Mouse (Mus musculus): ENCODE data around the gene Tnr. TPM values are rescaled to one million over a fixed set of nuclear protein-coding genes. Genes with fewer than 3 reads are reported as not detected.

The Tnr gene
- total and polyA plus RNA-seq, 3 experiments, result not detected

DNA sequence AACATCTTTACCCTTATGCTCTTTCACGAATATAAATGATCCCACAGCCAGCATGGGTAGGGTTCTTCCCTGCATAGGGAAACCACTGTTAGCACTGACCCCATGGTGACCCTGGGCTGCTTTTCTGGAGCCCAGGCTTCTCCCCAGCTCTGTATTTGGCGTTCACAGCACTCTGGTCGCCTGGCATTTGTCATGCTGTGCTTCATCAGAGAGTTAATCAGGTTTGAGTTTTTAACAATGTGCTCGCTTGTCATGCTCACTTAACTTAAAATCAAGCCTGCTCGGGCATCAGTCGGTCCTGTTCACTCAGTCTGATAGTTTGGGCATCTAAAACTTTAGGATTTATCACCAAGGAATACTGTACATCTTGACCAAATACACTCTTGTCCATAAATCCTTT, 227.3 kb downstream of the Tnr start:
- H3K36me3 ChIP-seq (replicated peaks in 1 of 2; ENCODE audit: control insufficient read depth in 1 of 2, insufficient read depth in 1 of 2, low read length in 1 of 2), result no peaks in the 10 kb centered on the region
- in situ Hi-C loops (cut with MboI; ENCODE audit: low pct_ligation_motif_present, low pct_unique_long_range_greater_than_20kb, low sequenced_read_pairs) (no loop called here), dilution Hi-C loops (cut with MboI; ENCODE audit: extremely low pct_ligation_motif_present, extremely low pct_unique_long_range_greater_than_20kb, low sequenced_read_pairs) (no loop called here)
- TF ChIP-seq ZNF384 (IDR thresholded peaks at IDR 0.05; ENCODE audit: low read depth, low read length), result no peak
- no peak for TF ChIP-seq UBTF (IDR thresholded peaks at IDR 0.05; ENCODE audit: low read depth, low read length)
- no peak for TF ChIP-seq MEF2A (IDR thresholded peaks at IDR 0.05; ENCODE audit: borderline replicate concordance, low read depth, low read length)
- no peak for TF ChIP-seq POLR2AphosphoS2 (IDR thresholded peaks at IDR 0.05; ENCODE audit: low read depth, low read length)
- TF ChIP-seq RAD21 (IDR thresholded peaks at IDR 0.05; ENCODE audit: low read depth, low read length), result no peak
- no peak for TF ChIP-seq BHLHE40 (IDR thresholded peaks at IDR 0.05; ENCODE audit: low read depth, low read length)
- TF ChIP-seq JUND (conservative IDR thresholded peaks at IDR 0.05; ENCODE audit: low read depth, low read length), result no peak
- TF ChIP-seq USF1 (IDR thresholded peaks at IDR 0.05; ENCODE audit: low read depth, low read length), result no peak
- no peak for TF ChIP-seq ELF1 (IDR thresholded peaks at IDR 0.05; ENCODE audit: low read depth, low read length)
- no peak for TF ChIP-seq ETS1 (conservative IDR thresholded peaks at IDR 0.05; ENCODE audit: low read depth, low read length)
- no peak for TF ChIP-seq PAX5 (IDR thresholded peaks at IDR 0.05; ENCODE audit: low read length)
- no peak for TF ChIP-seq TCF12 (IDR thresholded peaks at IDR 0.05; ENCODE audit: low read depth, low read length)
- no peak for TF ChIP-seq POLR2A (IDR thresholded peaks at IDR 0.05; ENCODE audit: low read depth, low read length)
- TF ChIP-seq NRF1 (IDR thresholded peaks at IDR 0.05; ENCODE audit: low read depth, low read length), result no peak
- TF ChIP-seq EP300 (IDR thresholded peaks at IDR 0.05; ENCODE audit: low read length), result no peak
- TF ChIP-seq ZMIZ1 (IDR thresholded peaks at IDR 0.05; ENCODE audit: low read depth, low read length), result no peak
- no peak overlapping the region for H3K9ac ChIP-seq (ENCODE audit: insufficient read depth, low read depth)
- no peak overlapping the region for H3K4me2 ChIP-seq (ENCODE audit: insufficient read depth, low read depth, poor library complexity, severe bottlenecking)
- no peak for DNase-seq (ENCODE audit: extremely low read depth)
- H3K4me1 ChIP-seq (ENCODE audit: control insufficient read depth in 1 of 2, insufficient read depth in 2 of 2), result no peaks in the 10 kb centered on the region
- no peaks in the 10 kb centered on the region for H3K9me3 ChIP-seq (replicated peaks; ENCODE audit: low read length)
- peaks cover 50% of the 10 kb centered on the region for H3K27me3 ChIP-seq (replicated peaks)
- no peak overlapping the region for H3K27ac ChIP-seq (ENCODE audit: insufficient read depth, low read depth)
- H3K4me3 ChIP-seq (replicated peaks in 1 of 3; ENCODE audit: low read depth in 2 of 3, low read length in 2 of 3, poor library complexity in 1 of 3), result no peak overlapping the region
- no peaks in the 10 kb centered on the region for H3K79me2 ChIP-seq (replicated peaks; ENCODE audit: control insufficient read depth, extremely low read depth, insufficient read depth, poor library complexity, severe bottlenecking)

DNA sequence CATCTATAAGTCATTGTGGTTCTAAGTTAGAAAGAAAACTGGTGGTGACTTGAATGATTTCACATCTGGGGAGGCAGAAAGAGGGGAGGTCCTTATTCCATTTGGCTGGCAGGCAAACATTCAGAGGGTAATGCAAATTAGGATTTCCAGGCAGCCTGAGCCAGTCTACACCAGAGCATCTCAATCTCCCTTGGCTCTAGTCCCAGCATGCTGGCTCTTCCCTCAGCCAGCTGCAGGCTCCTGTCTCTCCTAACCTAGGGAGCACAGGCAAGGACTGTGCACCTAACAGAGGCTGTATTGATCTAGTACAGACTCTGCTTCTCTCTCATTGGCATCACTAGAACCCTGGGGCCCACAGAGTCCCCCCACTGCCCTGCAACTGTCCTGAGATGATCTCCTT, 237.4 kb downstream of the Tnr start:
- Histone ChIP-seq H3K9me3 (replicated peaks; ENCODE audit: low read length) (no peaks in the 10 kb centered on the region), H3K79me2 (replicated peaks; ENCODE audit: control insufficient read depth, extremely low read depth, insufficient read depth, poor library complexity, severe bottlenecking) (no peaks in the 10 kb centered on the region), H3K4me2 (ENCODE audit: insufficient read depth, low read depth, poor library complexity, severe bottlenecking) (no peak overlapping the region), H3K4me3 (replicated peaks in 1 of 3; ENCODE audit: low read depth in 2 of 3, low read length in 2 of 3, poor library complexity in 1 of 3) (no peak overlapping the region), H3K36me3 (replicated peaks in 1 of 2; ENCODE audit: control insufficient read depth in 1 of 2, insufficient read depth in 1 of 2, low read length in 1 of 2) (no peaks in the 10 kb centered on the region), H3K27me3 (replicated peaks) (peaks cover 8% of the 10 kb centered on the region), H3K9ac (ENCODE audit: insufficient read depth, low read depth) (no peak overlapping the region), H3K27ac (ENCODE audit: insufficient read depth, low read depth) (no peak overlapping the region), H3K4me1 (ENCODE audit: control insufficient read depth in 1 of 2, insufficient read depth in 2 of 2) (no peaks in the 10 kb centered on the region)
- no peak for DNase-seq (ENCODE audit: extremely low read depth)
- dilution Hi-C loops (cut with MboI; ENCODE audit: extremely low pct_ligation_motif_present, extremely low pct_unique_long_range_greater_than_20kb, low sequenced_read_pairs) (no loop called here), in situ Hi-C loops (cut with MboI; ENCODE audit: low pct_ligation_motif_present, low pct_unique_long_range_greater_than_20kb, low sequenced_read_pairs) (no loop called here)
- no peak for TF ChIP-seq ETS1 (conservative IDR thresholded peaks at IDR 0.05; ENCODE audit: low read depth, low read length)
- TF ChIP-seq MAX (IDR thresholded peaks at IDR 0.05; ENCODE audit: low read length), result no peak
- no peak for TF ChIP-seq ZNF384 (IDR thresholded peaks at IDR 0.05; ENCODE audit: low read depth, low read length)
- no peak for TF ChIP-seq RAD21 (IDR thresholded peaks at IDR 0.05; ENCODE audit: low read depth, low read length)
- no peak for TF ChIP-seq MAFK (IDR thresholded peaks at IDR 0.05; ENCODE audit: insufficient replicate concordance, low read length)
- TF ChIP-seq MYC (IDR thresholded peaks at IDR 0.05; ENCODE audit: low read depth, low read length), result no peak
- TF ChIP-seq CTCF (conservative IDR thresholded peaks at IDR 0.05 in 1 of 2, IDR thresholded peaks at IDR 0.05 in 1 of 2; ENCODE audit: low read depth in 2 of 2, low read length in 2 of 2), result no peak
- TF ChIP-seq UBTF (IDR thresholded peaks at IDR 0.05; ENCODE audit: low read depth, low read length), result no peak
- TF ChIP-seq ZMIZ1 (IDR thresholded peaks at IDR 0.05; ENCODE audit: low read depth, low read length), result no peak
- no peak for TF ChIP-seq TBP (conservative IDR thresholded peaks at IDR 0.05; ENCODE audit: low read depth, low read length)
- no peak for TF ChIP-seq EP300 (IDR thresholded peaks at IDR 0.05; ENCODE audit: low read length)
- no peak for TF ChIP-seq MEF2A (IDR thresholded peaks at IDR 0.05; ENCODE audit: borderline replicate concordance, low read depth, low read length)
- no peak for TF ChIP-seq SIN3A (IDR thresholded peaks at IDR 0.05; ENCODE audit: low read length)

Data from CH12.LX (cell line).